Mouse (Mus musculus): ENCODE results near the gene Ptpn13.

- TF ChIP-seq POLR2A (IDR thresholded peaks at IDR 0.05; ENCODE audit: borderline replicate concordance, low read depth, low read length) (no peak), CTCF (IDR thresholded peaks at IDR 0.05; ENCODE audit: low read depth, low read length) (no peak)
These were observed 31.2 kb upstream of the Ptpn13 start for GRCm38 (mm10) chr5:103393752-103394151.

Measured in bone marrow macrophage, adult 2 months (primary cell).